Mouse (Mus musculus) G1E (cell line): ENCODE results near the gene S1pr4.

ENCODE experiments used
- CTCF ChIP-seq: IDR thresholded peaks from 2 replicates; pipeline ENCODE4 v1.5.1; 2012; ENCODE audit warnings: low read depth, low read length, inconsistent platforms, mixed read lengths
- GATA1 ChIP-seq: IDR thresholded peaks from 2 replicates; pipeline ENCODE4 v1.6.1; 2012; ENCODE audit warnings: borderline replicate concordance, low read length, inconsistent platforms, mixed read lengths
- POLR2AphosphoS5 ChIP-seq: IDR thresholded peaks from 2 replicates; pipeline ENCODE4 v1.6.1; 2012; ENCODE audit warnings: low read depth, low read length, inconsistent platforms; ENCODE audit not compliant: insufficient replicate concordance

- TF ChIP-seq CTCF (no peak), GATA1 (no peak), POLR2AphosphoS5 (no peak)
Measured at GRCm38 (mm10) chr10:81486496-81486895, 13.4 kb downstream of the S1pr4 start.
